Mouse (Mus musculus): ENCODE measurements at regions not wholly inside any gene's neighbourhood (a gene's known extent, or its start where the extent isn't known, plus 50 kb on each side); places are given as distances from the start of the nearest gene placed in this dataset.

GRCm38 (mm10) chr9:41592900-41593690 is 431.6 kb upstream of the Ubash3b start:
- DNase-seq (ENCODE audit: low read depth, low spot score): no peak

DNA sequence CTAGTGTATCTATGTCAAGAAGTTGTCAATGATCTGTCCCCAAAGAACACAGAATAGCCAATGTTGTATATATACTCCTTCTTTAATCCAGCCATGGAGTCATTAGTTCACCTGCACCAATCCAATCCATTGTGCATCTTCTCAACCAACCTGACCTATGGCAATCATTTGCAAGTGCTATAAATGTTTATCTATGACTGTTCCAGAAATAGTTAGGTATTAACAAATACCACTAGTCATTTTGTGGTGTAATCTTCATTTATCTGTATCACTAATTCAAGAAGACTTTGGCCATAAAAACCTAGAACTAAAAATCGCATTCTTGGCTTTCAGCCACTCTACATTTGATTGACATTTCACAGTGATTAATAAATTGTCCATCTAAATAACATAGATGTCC is 430.6 kb upstream of the Ubash3b start:
- no peak for DNase-seq (ENCODE audit: low read depth, low spot score)

- DNase-seq (ENCODE audit: low read depth, low spot score): no peak
These were observed 428.7 kb upstream of the Ubash3b start for GRCm38 (mm10) chr9:41590164-41590563.

DNA sequence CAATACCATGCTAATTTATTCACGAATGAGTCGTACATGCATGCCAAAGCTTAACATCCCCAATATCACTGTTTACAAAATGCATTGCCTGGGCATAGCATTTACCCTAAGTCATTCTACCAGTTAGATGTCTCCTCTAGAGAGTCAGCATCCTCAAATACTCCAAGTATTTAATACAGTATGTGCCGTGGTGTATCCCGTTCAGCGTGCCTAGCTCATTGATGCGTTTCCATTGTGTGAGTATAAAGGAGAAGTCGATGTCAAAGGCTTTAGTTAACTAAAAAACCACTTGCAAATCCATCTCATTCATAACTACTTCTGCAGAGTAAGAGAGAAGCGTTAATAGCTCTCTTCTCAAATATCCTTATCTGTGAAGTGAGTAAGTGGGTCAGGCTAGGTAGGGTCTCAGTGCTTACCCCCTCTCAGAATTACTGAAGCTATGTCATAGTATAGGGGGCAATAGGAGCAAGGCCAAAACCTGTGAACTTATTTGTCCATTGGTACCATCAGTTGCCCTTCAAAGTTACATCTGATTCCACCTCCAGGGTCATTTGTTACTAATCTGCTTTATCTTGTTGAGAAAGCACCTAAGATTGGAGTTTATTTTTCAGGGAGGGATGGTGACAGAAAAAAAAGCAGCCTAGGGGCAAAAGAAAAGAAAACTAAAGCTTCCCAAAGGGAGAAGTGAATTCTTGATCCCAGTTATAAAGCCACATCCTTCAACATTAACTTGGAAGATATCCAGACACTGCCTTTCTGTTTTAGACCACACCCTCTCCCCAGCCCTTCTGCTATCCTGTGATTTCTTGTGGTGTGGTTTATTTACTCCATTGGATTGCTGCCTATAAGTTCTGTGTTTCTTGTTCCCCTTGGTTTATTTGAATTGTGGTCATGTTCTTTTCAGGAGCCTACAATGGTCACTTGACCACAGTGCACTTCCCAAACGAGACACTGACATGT is 427.2 kb upstream of the Ubash3b start:
- no peak for DNase-seq (ENCODE audit: low read depth, low spot score)

GRCm38 (mm10) chr9:41587762-41588161 is 426.3 kb upstream of the Ubash3b start:
- no peak for DNase-seq (ENCODE audit: low read depth, low spot score)

DNA sequence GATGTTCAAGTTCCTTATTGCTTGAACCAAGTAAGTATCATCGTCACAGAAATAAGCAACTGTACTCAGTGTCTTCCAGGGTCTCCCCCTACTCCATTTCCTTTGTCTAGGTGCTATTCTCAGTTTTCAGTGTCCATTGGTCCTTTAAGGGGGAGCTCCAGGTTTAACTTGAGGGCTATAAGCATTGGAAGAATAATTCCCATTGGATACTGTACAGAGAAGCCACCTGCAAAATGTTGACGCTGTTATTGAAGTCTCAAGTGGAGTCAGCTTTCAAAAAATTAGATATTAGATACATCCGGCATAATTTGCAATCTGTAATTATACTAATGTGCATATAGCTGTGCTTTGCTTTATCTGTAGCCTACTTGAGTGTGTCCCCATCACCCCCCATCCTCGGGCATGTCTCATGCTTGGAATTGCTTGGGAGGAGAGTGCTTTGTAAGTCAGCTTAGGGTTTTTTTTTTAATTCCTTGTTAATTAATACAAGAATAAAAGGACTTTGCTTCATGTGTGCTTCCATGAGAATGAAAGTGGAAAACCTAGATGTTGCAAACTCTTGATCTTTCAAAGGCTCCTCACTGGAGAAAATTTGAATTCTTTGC is 425.6 kb upstream of the Ubash3b start:
- DNase-seq (ENCODE audit: low read depth, low spot score): no peak

DNA sequence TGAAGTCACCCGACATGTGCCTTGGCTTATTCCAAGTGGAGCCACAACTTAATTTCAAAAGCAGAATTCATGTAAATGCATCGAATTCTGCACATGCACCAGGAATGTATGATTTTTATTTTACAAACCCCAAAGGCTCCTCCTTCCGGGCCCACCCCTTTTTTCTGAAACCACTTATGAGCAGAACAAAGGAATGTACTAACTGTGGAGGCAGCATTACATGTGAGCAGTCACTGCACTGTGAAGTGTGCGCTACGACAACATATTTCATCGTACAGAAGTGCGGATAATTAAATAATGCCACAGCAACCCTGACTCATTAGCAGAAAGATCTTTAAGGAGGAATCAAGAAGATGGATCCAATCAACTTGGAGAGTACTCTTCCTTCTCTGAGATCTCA is 424.8 kb upstream of the Ubash3b start:
- no peak for DNase-seq (ENCODE audit: low read depth, low spot score)

DNA sequence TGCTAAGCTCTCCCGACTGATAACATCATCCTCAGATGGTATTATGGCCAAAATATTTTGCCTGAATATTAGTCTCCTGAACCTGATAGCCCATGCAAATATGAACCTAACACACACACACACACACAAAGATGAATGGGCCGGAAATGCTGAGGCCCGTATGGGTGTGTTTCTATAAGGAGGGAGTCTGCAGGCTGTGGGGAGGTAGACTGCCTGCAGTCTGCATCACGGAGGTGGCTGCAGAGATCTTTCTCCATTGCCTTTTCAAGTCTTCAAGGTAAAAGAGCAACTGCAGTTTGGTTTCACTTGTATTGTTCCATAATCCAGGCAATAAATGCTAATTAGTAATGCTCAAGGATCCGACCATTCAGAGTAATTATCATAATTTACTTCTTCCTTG is 424.3 kb upstream of the Ubash3b start:
- DNase-seq (ENCODE audit: low read depth, low spot score): no peak

GRCm38 (mm10) chr9:41585012-41585411 is 423.5 kb upstream of the Ubash3b start:
- DNase-seq (ENCODE audit: low read depth, low spot score): no peak

DNA sequence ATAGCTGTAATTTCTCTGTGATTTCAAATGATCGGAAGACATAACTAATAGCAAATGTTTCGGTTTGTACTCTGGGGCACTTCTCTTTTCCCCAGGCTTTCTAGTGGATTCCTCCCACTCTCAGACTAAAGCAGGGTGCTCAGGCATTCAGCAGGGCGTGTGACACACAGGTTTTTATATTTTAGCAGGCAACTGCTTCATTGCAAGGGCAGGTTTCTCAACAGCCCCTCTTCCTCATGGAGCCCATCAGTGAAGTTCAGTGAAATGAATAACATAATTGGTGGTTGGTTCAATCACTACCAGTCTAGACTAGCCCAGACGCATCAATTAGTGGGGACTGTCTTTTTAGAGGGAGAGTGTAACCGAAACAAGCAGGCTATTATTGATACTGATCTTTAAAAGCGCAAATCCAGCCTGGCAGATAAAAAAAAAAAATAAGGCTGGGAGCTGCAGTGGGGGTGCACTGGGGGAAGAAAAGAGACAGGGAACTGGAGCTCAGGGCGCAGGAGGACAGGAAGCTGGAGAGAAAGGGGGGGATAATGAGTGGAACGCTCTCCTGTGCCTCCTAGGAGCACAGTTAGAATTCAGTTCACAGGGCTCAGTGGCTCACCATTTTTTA is 422.3 kb upstream of the Ubash3b start:
- DNase-seq (ENCODE audit: low read depth, low spot score): no peak

DNA sequence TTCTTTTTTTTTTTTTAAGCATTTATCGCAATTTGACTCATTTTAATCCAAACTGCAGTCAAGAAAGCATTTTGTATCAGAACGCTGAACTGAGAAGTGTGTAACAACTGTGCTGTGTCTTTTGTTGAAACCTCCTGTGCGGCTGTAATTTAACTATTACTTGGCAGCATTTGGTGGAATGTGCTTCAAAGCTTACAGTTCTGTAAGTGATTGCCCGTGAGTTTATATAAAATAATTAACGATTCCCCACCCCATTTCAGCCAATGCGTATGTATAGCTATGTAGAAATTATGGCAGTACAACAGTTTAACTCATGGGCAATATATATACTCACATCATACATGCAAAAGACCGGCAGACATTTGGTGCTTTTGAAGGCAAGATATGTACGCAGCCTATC is 421.8 kb upstream of the Ubash3b start:
- DNase-seq (ENCODE audit: low read depth, low spot score): no peak

DNA sequence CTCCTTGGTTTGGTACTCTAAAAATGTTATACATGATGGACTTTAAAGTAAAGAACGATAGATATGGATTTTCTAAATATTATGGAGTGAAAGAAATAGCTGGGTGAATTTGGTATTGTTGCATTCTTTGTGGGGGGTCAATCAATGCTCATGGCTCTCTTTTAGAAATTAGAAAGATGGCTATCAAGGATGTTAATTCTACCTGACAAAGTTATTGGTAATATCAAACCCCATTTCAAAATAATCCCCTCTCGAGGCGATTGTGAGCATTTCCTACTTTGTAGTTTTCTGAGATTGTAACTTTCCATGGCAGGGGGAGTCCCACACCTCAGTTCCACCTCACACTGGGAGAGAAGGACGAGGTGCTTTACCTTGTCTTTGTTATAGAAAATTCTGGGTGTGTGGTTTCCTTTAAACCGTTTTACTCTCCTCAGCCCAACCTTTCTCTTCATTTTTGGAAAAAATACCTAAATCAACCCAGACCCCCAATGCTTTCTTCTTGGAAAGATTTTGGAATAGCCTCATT is 421.3 kb upstream of the Ubash3b start:
- DNase-seq (ENCODE audit: low read depth, low spot score): no peak

DNA sequence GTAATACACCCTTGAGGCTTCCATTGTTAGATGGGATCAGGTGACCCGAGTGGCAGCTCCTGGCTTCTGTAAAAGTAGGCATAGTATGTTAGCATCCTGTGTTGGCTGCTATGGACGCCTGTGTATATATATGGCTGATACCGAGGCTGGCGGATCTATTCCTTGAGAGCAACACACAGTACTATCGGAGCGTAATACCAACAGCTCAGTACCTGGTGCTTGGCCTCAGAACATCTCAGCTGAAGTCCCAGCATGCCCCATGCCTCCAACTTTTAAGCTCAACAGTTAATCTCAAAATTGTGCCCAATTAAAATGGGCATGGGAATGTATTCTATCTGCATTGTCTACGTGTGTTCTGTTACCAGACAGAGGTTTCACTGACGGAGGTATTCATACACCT is 420.7 kb upstream of the Ubash3b start:
- DNase-seq (ENCODE audit: low read depth, low spot score): no peak

DNA sequence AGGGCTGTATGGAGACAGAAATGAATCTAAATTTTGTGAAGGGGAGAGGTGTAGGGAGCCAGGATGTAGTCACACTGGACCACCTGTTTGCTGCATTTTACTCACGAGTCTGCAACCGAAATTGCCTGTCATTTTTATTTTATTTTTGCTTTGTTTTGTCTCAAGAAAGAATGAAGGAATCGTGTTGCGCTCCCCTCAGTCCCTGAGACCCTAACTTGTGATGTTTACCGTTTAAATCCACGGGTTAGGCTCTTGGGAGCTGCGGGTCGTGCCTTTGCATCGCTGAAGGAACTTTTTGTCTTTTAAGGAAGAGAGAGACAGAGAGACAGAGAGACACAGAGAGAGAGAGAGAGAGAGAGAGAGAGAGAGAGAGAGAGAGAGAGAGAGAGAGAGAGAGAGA is 420.2 kb upstream of the Ubash3b start:
- DNase-seq (ENCODE audit: low read depth, low spot score): no peak

DNA sequence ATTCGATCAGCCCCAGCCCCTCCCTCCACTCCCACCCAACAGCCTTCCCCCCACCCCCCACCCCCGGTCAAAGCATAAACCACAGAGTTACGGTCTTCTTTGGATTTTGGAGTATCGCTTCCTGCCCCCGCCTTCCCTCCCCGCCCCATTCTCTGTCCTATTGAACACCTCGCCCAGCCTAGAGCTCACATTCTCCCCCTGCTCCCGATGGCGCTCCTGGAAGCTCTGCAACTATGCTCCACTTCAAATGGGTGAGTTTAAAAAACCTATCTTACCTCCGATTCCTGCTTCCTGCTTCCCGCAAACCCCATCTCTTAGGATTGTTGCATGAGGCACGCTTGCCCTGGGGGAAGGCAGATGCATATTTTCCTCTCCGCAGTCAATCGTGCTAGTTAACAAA is 419.7 kb upstream of the Ubash3b start:
- DNase-seq (ENCODE audit: low read depth, low spot score): no peak

DNA sequence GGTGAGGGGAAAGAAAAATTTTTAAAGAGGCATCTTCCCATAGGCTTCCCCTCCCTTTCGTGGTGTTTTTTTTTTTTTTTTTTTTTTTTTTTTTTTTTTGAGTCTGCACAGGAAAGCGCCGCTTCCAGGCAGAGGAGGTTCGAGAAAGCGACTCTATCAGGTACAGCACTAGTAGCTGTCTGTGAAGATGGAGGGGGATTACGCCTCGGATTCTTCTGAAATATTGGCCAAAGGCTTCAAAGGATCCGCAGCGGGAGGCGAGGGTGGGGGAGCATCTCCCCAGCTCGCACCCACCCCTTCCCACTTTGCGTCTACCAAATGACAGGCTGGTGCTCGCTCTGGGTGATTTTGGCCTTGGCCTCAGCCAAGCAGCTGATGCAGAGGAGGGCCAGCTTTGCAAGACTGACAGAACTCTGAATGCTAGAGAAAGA is 419.1 kb upstream of the Ubash3b start:
- no peak for DNase-seq (ENCODE audit: low read depth, low spot score)

DNA sequence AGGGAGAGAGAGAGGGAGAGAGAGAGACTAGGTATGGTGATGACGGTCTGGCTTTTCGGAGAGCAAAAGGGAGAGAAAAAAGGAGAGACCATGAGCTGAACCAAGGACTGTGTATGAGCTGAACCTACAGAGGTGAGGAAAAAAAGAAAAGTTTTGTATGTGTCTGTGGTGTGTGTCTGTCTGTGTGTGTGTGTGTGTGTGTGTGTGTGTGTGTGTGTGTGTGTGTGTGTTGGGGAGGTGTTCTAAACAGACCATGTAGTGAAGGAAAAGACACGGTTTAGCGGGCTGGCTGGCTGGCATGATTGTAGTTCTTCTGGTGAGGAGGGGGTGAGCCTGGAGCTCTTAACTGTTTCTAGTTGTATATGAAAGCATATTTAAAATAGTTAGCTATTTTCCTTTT is 418.6 kb upstream of the Ubash3b start:
- no peak for DNase-seq (ENCODE audit: low read depth, low spot score)

DNA sequence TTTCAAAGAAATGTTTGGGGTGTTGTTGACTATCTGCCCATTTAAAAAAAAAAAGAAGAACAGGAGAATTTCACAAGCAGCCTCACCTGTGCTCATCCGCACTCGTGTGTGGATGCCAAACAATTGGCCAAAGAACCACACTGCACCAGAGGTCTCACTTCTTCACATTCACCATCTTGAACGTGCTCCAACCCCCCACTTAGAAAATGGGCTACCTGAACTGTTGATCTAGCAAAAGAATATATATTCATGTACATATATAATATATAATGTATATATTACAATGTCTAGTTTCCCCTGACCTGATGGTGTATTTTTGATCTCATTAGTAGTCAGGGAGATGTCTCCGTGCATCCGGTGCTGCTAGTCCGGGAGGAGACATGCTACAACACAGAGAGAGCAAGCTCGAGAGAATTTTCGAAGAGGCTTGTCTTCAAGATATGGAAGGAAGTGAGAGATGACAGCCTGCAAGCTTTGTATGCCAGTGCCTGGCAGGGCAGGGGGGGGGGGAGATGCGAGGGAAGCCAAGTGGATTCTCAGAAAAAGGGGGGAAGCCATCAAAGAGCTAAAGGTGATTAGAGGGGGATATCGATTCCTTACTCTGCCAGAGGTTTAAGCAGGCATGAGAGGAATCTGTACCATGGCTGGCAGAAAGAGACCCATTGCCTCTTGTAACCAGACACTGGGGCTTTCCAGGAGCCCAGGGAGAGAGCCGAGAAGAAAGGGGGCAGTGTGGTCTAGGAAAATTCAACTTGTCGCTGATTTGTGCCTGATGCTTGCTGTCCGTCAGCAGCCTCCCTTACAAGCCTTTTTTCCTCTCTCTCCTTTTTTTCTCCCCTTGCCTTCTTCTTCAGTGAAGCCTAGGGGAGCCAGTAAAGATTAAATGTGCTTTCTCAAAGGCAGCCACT is 417.9 kb upstream of the Ubash3b start:
- no peak for DNase-seq (ENCODE audit: low read depth, low spot score)

DNA sequence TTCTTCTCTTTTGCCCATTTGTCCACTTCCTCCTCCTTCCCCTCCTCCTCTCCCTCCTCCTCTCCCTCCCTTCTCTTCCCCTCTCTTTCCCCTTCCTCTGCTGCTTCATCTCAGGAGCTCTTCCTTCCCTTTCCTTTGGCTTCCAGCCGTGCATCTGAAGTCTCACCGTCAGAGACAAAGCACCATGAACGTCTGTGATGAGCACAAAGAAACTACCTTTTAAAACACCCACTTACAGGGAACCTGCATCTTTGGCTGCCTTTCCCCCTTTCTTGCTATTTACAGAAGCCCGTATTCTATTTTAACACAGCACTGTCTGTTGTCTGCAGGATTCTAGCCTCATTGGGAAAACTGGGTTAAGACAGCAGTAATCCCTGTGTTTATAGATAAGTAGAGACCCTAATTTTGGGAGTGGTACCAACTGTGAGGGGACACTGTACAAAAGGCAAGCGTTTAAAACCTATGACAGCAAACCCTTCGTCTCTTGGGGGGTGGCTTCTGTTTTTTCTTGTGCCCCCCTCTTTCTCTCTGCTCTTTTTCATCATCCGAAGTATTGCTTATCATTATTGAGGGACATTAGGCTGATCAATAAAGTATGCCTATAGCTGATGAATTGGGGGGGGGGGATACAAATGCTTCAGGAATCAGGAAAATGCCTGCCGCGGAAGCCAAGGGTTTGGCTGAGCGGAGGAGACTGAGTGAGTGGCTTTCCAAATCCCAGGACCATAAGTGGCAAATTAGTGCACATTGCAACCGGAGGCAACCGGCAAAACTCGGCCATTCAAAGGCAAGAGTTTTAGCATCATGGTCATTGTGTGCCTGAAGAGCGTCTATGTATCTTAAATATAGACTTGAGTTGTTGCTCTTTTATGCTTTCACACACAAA is 417.0 kb upstream of the Ubash3b start:
- no peak for DNase-seq (ENCODE audit: low read depth, low spot score)

DNA sequence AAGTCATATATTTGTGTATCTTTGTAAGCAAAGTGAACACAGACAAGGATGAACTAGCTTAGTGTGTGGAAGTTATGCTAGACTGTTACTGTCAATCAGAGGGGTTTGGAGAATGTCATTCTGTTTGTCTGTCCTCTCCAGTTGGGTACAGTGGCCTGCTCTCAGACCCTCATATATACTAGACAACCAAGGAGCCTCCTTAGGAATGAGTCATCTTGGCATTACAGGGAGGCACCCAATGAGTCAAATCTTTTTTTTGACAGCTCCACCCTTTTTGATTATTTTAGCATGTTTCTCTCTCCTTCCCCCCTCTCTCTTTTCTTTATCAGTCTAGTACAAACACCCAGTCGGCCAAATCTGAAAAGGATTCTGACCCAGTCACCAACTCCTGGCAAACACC is 416.3 kb upstream of the Ubash3b start:
- DNase-seq (ENCODE audit: low read depth, low spot score): no peak
